Mouse (Mus musculus) mature B cell (primary cell): ENCODE measurements around the gene Foxd2.

ENCODE experiments used
- in situ Hi-C: fragments of 300-500 bp; cut with MboI; formaldehyde crosslinking; loops from 2 replicates; pipeline ENCODE4 v1.14.3; 2019

Gene Foxd2

DNA sequence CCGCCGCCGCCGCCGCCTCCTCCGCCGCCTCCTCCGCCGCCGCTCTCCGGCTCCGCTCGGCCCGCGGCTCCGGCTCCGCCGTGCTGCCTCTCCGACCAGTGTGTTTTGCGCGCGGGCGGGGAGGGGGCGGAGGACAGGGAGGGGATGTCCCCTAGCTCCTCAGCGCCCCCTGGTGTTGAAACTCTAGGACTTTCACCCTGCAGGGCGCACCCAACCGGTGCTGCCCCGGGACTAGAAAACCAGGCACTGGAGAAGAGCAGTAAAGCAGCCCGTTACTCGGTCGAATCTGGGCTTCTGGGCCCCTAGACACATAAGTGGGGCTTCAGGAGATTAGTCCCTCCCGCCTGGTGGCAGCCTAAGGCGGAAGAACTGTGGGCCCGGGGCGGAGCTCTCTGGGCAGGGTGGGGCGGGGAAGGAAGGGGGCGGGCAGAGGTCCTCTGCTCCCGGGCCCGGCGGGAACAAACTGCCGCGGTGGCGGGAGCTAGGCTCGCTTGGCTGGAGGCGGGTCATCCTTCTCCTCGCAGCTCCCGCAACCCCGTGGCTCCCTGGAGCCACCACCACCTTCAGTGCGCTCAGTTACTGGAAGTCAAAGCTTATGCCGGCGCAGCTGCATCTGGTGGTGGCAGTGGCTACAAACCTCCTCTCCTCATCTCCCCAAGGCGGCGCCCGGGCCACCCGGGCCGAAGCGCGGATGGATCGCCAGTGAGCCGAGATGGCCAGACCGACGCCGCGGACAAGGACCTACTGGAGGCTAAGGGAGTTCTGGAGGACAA is at the start of gene Foxd2:
Foxd2 (minus strand) TSS at position 45 of the 773 bp plus-strand sequence.
- in situ Hi-C loops = loop anchor here (25.0 kb wide), 1 partner anchor 247 kb away; no protein-coding TSS in a partner anchor

DNA sequence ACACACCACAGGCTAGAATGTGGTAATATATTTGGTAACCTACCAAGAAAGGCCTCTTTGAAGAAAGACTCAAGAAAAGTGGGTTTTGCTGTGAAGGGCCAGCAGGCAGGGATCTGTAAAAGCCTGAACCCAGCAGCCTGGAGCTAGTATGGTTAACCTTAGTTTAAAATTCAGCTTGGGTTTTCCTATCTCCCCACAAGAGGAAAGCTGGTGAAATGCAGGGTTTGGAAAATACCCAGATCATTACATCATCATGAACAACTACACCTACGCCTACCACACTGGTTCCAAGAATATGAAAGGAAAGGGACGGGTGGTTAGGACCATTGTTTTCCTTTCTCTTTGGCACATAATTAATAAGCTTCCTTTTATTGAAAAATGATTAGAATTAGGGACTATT is 49.6 kb upstream of the Foxd2 start:
- in situ Hi-C loops = no loop called here

DNA sequence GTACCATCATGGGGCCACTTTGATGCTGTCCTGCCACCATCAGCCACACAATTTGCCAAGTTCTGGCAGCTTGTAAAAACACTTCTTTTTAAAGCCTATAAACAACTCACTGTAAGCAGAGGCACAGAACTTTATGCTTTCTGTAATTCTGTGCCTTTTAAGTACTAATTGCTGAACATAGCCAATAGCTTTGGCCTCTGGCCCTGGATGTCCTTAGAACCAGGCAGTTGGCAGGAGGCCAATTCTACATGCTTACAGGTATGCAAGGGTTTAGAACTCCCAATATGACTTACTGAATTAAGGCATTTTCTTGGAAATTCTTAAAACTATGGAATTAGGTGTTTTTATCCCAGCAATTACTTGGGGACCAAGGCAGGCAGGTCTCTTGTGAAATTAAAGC is 48.7 kb upstream of the Foxd2 start:
- in situ Hi-C loops = no loop called here

DNA sequence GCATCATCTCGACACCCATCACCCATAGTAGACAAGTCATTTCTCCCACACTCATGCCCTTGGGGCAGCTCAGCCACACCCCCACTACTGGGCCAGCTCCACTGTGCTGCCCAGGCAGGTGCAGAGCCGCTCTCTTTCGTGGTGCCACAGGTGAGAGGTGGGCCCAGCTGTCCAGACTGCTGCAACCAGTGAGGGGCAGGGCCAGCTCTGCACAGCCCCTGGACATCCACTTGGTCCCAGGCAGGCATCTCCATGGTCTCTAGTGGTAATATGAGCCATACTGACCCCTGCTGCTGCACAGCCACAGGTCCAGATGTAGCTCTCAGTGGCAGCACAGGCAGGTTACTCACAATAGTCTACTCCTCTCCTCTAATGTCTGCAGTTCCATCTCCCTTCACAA is 44.5 kb upstream of the Foxd2 start:
- in situ Hi-C loops = no loop called here

DNA sequence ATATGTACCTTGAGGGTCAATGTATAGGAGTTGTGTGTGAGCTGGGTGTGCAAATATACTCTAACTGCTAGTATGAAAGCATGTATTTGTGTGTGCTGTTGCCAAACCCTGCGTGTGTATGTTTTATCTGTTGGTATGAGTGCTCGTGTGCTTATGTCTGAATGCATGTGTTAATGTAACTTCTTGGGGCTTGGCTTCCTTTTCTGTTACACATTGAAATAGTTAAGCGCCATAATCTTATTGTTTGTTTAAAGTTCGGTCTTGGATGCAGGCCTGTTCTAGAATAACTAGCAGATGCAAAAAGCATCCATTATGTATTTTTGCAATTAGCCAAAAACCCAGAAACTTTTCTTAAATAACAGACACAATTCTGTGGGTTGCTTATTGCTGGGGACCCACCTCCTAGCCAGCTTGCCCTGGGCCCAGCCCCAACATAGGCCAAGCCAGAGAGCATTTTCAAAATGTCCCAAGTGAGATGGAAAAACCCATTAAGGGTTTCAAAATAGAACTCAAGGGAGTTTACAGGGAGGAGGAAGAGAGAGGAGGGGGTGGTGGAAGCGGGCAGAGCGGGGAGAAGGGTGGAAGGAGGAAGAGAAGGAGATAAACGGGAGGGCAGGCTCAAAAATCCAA is 39.3 kb upstream of the Foxd2 start:
- in situ Hi-C loops = no loop called here

DNA sequence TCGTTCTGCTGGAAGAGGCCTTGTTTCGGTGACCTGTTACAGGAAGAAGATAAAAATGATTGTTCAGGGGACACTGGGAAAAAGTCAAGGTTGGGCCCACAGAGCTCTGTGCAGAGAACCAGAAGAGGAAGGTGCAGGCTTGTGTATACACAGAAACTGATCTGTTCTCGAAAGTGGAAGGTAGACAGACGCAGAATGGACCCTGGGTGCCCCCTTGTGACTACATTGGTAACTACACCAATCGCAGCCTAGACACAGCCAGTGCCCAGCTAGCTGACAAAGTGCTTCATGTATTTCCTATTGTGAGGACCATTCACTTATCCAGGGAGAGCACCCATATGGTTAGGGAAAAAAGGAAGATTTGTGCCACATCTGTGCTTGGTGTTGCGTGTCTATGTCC is 38.7 kb upstream of the Foxd2 start:
- in situ Hi-C loops = no loop called here

DNA sequence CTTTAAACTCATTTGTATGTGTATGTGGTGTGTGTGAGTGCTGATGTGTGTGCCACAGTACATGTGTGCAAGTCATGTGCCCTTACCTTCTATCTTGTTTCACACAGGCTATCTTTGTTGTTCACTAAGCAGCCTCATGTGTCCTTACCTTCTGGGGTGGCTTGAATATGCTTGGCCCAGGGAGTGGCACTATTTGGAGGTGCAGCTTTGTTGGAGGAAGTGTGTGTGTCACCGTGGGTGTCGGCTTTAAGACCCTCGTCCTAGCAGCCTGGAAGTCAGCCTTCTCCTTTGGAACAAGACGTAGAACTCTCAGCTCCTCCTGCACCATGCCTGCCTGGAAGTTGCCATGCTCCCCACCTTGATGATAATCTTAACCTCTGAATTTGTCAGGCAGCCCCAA is 37.7 kb upstream of the Foxd2 start:
- in situ Hi-C loops = no loop called here

DNA sequence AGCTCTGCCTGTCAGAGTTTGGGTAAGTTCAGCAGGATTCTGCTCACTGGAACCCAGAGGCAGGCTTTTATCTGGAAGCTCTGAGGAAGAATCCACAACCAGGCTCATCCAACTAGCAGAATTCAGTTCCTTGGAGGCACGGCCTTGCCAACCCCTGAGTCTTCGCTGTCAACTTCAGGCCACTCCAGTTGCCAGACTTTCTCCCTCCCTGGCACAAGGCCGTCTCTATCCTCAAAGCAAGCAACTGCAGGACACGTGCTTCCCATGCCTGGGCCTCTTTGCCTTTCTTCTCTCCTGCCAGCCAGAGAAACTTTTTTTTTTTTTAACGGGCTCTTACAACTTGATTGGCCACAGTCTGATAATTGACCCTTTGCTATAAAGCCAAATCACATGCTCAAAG is 36.3 kb upstream of the Foxd2 start:
- in situ Hi-C loops = no loop called here

DNA sequence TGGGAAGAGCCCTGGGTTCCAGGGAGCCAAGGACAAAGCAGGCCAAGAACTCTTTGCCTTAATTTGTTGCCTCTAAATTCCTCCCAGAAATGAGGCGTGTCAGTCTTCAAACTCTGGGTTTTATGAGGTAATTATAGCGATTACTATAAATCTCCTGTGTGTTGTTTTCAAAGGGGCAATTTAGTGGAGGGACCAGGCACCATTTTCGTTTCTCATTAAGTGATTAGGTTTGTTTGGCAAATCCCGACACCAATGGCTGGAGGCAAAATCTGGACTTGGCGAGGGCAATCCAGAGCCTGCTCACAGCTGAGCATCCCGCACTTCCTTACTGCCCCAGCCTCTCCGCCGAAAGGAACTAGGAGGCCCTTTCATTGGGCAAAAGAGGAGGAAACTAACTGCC is 33.9 kb upstream of the Foxd2 start:
- in situ Hi-C loops = no loop called here

DNA sequence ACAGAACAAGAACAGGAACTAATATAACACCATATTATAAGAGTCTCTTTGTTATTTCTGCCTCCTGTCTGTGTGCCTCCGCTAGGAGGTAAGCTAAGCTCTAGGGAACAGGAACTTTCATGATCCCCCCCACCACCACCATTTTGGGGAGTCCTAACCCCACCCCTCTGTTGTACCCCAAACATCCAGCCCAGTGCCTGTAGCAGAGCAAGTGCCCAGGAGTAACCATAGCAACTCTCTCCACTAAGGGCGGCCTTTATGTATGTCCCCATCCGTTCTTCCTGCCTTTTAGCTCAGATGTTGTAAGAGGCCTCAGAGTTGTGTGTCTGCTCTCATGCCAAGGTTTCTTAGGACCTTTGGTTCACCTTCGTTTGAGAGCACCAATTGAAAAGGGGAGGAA is 33.4 kb upstream of the Foxd2 start:
- in situ Hi-C loops = no loop called here

DNA sequence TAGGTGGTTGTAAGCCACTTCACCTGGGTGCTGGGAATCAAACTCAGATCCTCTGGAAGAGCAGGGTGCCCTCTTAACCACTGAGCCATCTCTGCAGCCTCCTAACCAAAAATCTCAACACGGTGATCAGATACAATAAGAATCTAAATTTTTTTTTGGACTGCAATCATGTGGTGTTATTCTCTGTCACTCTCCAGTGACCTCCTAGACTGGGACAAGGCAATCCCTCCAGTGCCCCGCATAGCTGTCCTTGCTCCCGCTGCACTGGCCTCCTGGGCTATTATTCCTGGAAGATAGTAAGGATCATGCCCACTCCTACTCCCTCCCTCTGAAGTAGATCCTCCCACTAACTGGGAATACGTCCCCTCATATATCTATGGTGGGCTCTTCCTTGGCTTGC is 32.6 kb upstream of the Foxd2 start:
- in situ Hi-C loops = no loop called here

DNA sequence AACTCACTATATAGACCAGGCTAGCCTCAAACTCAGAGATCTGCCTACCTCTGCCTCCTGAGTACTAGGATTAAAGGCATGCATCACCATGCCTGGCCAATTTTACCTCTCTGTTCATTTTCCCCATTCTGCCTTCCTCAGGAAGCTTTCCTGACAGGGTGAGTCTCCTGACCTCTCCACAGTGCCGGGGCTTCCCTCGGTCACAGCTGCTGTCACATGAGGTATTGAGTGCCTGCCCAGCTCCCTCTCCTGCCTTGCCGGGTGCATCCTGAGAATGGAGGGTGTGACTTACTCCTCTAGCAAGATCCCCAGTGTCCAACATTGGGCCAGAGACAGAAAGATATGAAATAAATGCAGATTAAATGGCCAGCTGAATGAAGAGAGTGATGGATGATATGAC is 29.6 kb upstream of the Foxd2 start:
- in situ Hi-C loops = no loop called here

DNA sequence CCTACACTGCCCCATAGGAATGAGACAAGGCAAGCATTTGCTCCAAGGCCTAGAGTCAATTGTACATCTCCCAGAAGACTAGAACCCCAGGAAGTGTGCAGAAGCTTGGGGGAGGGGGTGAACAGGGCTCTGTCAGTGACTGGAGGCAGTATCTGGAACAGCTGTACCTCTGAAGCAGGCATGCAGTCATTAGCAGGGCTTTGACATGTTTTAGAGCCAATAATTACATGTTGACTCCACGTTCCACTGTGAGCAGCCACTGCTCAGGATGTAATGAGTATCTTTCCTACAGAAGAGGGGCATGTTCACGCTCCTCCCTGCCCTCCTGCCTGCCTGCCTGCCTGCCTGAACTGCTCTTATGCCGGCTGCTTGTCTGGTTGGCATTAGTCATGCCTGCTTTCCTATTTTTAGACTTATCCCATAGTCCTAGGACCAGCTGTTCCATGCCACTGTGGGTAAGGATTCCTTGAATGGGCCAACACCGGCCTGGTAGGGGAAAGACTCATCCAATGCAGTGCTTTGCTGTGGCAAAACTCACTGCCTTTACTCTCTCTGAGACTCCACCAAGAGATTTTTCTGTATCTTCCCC is 28.9 kb upstream of the Foxd2 start:
- in situ Hi-C loops = no loop called here

DNA sequence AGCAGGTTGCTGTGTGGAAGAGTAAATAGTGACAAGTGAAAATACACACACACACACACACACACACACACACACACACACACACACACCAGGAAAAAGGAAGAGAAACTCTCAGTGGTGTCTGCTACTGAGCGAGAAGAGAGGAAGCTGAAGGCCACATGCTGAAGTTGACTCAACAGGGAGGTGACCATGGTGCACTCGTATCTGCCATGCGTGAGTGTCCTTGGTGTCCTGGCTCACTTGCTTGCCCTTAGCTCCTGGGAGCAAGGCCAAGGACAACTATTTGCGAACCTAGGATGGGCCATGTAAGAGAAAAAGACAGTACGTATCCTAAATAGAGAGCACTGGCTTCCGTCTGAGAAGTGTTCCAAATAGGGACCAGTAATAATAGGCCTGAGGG is 25.5 kb upstream of the Foxd2 start:
- in situ Hi-C loops = no loop called here

DNA sequence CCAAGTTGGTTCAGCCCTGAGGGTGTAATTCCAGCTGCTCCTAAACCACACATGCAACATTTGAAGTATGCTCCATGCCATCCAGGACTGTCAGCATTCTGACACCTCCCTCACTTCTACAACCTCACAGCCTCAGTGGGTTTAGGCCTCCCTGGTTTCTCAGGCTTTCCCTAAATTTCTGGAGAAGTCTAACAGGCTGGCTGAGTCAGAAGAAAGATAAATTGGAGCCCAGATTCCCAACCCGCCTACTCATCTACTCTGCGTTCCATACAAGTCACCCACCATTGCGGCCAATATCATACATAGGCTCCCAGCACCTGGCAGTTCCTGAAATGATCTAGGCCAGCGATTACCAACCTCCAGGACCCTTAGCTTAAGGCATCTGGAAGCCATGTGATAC is 24.1 kb upstream of the Foxd2 start:
- in situ Hi-C loops = no loop called here

DNA sequence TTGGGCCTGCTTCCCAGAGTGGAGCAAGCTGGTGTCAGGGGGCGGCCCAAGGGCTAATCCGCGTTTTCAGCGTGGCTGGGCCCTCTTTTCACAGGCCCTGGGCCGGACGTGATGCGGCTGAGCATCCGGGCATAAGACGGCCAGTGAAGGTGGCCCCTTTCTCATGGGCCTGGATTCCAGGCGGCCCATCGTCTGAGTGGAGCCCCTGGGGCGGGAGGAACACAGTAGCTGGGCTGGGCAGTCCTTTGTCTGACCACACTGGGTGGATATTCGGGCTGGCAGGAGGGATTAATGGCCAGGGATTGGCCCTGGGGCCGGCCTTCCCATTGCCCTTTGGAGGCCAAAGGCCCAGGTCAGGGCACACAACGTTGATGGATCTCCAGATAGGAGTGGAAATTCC is 20.5 kb upstream of the Foxd2 start:
- in situ Hi-C loops = no loop called here

DNA sequence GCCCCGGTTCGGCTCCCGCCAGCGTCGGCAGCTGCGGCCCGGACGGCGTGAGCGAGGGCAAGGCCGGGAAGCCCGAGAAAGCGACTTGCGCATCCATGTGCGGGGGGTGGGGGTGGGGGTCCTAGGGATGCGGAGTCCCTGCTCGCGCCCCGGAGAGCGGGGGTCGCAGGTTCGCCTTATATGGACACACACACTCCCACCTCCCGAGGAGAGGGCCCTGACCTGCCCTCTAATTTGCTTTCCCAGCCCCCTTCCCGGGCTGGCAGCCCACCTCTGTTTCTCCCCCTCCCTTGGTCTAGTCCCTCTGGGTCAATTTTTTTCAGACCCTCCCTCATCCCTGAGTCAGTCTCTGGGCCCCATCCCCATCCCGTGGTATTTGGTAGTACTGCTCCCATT is 17.2 kb upstream of the Foxd2 start, which contains the start of gene Foxe3:
Foxe3 (minus strand) TSS at position 97 of the 396 bp plus-strand sequence.
- in situ Hi-C loops = no loop called here

DNA sequence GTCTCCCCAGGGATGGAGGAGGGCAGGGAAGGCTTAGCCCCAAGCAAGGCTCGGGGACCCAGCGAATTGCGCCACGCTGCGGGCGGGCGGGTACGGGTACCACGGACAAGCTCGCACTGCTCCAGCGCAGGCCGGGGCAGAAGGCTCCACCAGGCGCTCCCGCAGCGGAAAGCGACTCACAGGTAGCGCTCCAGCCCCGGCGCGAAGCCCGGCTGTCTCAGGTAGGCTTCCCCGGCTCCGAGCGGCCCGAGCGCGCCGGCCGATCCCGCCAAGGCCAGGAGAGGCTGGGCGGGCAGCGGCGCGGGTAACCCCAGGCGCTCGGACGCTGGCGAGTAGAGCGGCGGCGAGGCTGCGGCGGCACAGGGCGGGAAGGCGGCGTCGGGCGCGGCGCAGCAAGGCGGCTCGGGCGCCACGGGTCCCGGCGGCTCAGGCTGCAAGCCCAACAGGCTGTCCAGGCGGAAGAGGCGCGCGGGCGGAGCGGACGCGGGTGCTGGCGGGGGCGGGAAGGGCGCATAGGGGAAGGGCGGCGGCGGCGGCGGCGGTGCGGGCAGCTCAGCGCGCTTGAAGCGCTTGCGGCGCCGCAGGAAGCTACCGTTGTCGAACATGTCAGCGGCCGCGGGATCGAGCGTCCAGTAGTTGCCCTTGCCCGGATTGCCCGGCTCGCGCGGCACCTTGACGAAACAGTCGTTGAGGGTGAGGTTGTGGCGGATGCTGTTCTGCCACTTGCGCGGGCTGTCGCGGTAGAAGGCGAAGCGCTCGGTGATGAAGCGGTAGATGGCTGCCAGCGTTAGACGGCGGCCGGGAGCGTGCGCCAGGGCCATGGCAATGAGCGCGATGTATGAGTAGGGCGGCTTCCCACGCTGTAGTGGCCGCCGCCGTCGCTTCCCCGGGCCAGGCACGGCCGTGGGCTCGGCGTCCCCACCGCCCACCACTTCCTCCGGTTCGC is 16.6 kb upstream of the Foxd2 start:
- in situ Hi-C loops = loop anchor here (25.0 kb wide), 1 partner anchor 263 kb away; no protein-coding TSS in a partner anchor

DNA sequence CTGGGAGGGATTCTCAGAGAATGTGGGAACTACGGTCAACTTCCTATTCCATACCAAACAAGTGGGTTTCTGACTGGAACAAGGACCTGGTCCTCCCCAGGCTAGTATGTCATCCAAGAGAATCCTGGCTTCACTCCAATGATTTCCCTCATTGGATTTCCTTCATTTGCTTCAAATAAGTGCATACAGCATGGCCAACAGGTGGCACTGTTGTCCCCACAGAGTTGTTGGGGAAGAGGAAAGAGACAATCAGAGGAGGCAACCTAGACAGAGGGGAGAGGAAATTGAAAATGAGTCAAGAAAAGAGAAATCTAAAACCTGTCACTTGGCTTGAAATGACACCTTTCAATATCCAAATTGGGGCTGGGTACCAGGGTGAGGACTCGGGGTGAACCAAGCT is 8.4 kb upstream of the Foxd2 start:
- in situ Hi-C loops = loop anchor here (25.0 kb wide), 1 partner anchor 255 kb away; no protein-coding TSS in a partner anchor

DNA sequence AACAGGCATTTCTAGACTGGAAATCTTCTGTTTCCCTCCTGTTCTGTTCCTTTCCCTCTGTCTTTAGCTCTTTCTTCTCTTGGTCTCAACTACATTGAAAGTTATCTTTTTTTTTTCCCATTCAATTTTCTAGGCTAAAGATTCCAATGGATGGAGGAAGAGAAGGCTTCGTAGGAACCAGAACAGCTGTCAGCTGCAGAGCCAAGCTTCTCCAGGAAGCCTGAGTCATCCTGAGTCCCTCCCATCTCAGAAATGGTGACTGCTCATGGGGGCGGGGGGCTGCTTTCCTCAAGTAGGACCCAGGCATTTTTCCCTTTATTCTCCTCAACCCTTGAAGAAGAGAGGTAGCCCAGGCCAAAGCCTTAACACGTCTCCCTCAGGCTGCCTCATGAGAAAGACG is 7.4 kb upstream of the Foxd2 start:
- in situ Hi-C loops = loop anchor here (25.0 kb wide), 1 partner anchor 254 kb away; no protein-coding TSS in a partner anchor

DNA sequence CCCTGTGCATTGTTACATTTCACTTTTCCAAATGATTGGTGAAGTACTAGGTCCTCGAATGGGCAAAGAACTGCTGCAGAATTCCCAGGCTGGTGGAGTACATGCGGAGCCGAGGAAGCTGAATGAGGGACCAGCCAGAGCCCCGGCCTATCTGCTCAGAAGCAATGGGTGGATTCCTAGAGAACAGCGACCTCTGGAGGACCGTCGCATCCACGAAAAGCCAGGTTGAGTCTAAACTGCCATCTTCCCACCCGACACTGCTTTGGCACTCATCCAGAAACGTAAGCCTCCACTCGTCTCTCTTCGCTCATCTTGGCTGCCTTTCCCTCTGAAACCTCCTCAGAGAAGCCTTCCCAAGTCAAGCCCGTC is 4.9 kb upstream of the Foxd2 start:
- in situ Hi-C loops = loop anchor here (25.0 kb wide), 1 partner anchor 251 kb away; no protein-coding TSS in a partner anchor
